Mouse (Mus musculus): ENCODE measurements around the gene Pdcl. TPM values are rescaled to one million over a fixed set of nuclear protein-coding genes. Genes with fewer than 3 reads are reported as not detected.

Pdcl gene
- total RNA-seq (2021) = 10 to 100 TPM; 28.7 to 32.9 TPM
- long read RNA-seq, experiment 1, transcript Pdcl-201 (4 exons, 2,858 nt) = major isoform, 20 of 31 reads
- long read RNA-seq, experiment 1, partial matches to known transcripts = 1 of 31 reads
- long read RNA-seq, experiment 1, other reads (novel, unspliced or antisense) = 6 of 31 reads
- long read RNA-seq, experiment 2, transcript Pdcl-201 (4 exons, 2,858 nt) = major isoform, 31 of 35 reads
- long read RNA-seq, experiment 2, partial matches to known transcripts = 2 of 35 reads
- long read RNA-seq, experiment 2, other reads (novel, unspliced or antisense) = 2 of 35 reads

DNA sequence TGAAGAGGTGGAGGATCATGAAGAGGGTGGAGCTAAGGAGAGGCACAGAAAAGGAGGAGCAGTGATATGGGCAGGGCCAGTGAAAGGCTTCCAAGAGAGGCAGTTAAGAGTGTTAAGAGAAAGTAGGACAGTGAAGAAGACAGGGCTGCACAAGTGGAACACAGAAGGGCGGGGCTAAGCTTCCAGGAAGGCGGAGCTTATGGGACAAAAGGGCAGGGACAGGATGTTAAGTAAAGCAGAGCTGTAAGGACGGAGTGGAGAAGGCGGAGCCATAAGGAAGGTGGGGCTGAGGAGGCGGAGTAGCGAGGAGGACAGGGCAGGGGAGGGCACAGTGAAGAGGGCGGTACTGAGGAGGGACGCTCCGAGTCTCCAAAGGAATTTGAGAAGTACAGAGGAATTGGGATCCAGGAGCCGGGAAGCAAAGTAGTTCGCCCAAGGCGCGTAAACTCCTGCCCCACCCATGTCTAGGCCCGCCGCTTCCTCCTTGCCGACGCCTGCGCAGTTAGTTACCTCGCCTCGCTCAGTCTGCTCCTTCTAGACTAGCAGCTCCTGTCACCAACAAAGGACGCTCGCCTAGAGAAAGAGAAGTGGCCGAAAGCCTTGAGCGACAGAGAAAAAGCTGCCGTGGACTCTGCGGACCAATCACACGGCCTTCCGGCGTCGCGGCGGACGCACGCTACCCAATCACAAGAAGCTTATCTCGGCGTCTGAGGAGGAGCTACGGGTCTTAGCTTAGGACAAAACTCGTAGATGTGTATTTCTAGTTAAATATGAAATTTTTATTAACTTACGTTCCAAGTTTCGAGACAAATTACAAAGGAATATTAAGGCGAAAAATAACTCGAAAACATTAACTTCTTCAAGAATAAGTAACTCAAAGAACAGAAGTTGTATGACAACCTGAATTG, at the start of gene Pdcl:
TSS of gene Pdcl (minus strand) at position 700 of the 908 bp plus-strand sequence.
- DNase-seq (ENCODE audit: low spot score in 2 of 2) = peak; percentile 86 to 92

DNA sequence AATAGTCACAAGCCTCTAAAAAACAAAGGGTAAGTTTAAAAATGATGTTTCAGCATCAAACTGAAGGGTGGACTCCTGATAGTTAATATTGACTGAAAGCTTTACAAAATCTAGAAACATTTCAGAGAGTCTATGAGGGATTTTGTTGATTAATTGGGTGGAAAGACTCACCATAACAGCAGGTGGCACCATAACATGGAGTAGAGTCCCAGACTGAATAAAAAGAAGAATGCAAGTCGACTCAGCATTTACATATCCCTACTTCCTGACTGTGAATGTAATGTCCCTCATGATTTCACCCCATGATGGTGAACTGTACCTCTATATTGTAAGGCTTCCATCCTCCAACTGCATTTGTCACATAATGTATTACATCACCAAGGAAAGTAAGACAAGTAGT, 36.4 kb upstream of the Pdcl start:
- no peak for DNase-seq (ENCODE audit: low spot score in 2 of 2)

DNA sequence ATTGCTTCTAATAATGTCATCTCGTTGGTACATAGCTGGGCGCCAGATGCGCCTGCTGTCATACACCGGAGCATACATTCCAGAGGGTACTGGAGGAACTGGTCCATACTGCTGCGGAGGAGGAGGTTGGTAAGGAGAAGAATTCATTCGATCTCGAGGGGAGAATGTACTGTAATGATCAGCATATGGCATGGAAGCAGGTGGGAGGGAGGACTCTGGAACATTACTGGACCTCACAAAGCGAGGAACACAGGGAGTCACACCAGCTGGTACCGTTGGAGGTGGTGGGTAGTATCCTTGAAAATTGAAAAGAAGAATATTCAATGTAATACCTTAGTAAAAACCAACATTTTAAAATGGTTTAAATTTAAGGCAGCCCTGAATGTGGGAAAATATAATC, 23.8 kb upstream of the Pdcl start:
- DNase-seq (ENCODE audit: low spot score in 2 of 2) = peak in 1 of 2 experiments; percentile 37

DNA sequence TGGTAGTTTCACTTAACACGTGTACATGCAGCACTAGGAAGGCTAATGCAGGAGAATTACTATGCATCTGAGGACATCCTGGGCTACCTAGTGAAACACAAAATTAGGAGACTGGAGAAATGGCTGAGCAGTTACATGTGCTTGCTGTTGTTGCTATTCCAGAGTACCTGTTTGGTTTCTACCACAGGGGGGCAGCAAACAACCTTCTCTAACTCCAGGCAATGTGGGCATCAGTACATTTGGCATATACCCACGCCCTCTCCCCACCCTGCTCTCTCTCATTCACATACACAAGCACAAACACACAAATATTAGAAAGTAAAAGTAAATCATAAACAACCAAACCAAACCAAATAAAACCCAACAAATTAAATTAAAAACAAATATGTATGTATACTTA, 21.1 kb upstream of the Pdcl start:
- DNase-seq (ENCODE audit: low spot score in 2 of 2) = peak; percentile 32 to 71

DNA sequence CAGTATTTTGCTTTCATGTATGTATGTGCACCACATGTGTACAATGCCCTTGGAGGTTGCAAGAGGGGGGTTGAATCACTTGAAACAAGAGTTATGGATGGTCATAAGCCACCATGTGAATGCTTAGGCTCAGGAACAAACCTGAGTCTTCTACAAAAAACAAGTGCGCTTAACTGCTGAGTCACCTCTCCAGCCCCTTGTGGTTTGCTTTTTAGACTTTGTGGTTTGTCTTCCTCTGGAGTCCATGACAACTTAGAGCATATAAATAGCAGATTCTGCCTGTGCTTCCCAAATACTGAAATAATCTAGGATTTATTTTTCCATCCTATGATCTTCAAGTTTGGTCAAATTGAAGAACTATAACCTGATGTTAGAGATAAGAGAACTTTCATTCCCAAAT, 16.9 kb upstream of the Pdcl start:
- no peak for DNase-seq (ENCODE audit: low spot score in 2 of 2)

DNA sequence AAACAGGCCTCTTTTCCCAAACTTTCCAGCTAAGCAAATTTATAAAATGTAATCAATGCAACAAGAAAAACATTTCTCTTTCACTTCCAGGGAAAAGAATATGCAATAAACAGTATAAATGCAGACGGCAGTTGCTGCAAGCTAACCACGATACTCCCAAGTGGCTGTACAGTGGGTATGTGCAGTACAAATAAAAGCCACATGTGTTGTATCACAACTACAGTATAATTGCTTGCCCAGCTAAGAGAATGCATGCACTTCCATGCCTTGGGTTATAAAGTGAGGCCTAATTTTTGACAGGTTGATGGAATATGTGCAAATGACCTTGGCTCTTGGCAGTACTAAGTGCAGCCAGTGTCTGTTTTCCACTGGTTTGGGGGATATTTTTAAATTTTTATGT, 11.5 kb upstream of the Pdcl start:
- no peak for DNase-seq (ENCODE audit: low spot score in 2 of 2)

DNA sequence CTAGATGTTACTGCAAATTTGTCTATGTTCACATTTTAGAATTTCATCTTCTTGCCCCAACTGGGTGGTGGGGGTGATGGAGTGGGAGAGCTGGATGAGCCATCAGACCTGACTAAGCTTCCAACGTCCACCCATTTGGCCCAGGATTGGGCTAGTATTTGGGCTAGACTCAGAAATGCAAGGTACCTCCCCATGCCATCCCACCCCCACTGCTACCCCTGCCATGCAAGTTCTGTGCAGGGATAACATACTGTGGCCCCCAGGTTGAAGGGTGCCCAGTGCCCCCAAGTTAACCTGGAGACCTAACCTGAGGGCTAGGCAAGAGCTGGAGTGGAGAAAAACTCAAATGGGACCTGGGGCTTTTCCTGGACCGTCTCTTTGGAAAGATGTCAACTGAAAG, 776 bp upstream of the Pdcl start:
- no peak for DNase-seq (ENCODE audit: low spot score in 2 of 2)

DNA sequence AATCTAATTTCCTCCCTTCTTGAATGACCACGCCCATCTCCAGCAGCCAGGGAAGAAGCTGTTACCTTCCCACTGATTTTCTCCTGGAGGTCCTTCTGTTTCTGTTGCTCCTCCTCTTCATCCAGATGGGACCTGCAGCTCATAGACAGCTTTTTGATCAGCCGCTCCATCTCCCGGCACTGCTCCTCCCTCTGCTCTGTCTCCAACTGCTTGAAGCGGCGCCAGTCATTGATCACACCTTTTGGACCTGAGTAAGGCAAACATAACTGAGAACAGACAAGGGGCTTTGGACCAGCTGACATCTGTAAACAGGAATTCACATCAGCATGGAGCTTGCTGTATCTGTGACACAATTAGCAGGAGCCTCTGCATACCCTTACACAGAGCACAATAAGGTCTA, 3.6 kb downstream of the Pdcl start:
- DNase-seq (ENCODE audit: low spot score in 2 of 2) = no peak

DNA sequence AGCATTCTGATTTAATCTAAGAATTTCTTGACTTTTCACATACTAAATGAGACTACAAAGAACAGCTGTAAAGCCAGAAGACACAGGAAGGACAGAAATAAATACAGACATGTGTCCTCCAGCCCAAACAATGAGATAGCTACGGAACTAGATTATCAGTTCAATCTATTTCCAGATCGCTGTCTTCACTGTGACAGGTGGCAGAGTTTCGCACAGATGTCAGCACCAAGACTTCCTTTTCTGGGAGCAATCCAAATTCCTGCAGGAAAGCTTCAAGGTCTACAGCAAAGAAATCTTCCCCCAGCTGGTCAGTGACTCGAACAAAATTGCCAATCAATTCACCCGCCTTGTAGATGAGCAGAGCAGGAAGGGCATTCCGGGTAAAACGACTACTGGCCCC, 7.5 kb downstream of the Pdcl start:
- peak in 1 of 2 experiments; percentile 16 for DNase-seq (ENCODE audit: low spot score in 2 of 2)

DNA sequence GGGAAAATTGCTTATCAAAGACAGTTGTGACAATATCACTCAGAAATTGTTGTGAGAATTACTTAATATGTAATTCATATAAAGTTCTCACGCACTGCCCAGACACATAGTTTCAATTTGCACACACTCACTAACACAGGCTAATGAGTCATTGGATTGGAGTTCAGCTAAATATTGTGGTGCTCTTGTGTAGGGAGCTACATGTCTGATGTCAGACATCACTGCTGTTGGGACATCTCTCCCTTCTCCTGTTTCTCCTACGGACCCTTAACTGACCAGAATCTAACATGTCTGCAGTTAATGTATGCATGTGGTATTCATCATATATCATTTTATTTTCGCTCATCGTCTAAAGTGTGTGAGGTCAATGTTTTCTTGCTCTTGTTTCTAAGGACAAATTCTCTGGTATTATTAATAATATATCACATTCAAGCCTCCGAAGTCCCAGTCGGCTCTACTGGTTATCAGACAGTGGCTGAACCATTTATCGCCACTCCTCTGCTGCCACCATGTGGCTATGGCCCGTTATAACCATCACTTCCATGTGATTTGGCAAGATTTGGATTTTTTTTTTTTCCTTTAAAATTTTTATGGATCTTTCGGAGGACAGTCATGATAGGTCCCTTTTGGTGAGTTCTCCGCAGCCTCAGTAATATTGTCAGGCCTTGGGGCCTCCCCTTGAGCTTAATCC, 20.5 kb downstream of the Pdcl start:
- peak; percentile 32 to 75 for DNase-seq (ENCODE audit: low spot score in 2 of 2)

DNA sequence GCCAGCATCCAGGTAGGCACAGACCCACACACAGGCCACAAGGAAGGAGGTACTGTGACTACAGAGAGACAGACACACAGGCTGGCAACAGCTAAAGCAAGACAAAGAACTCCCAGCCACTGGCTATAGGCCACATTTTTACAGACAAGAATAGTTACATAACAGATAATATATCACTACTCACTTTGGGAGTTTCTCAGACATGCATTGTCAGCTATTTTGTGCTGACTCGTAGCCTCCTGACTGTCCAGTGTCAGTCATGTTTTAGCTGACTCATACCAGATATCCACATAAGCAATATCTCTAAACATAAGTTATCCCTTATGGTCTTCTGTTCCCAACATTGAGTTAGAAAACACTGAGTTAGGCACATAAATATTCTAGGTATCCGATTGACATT, 25.8 kb downstream of the Pdcl start:
- no peak for DNase-seq (ENCODE audit: low spot score in 2 of 2)

DNA sequence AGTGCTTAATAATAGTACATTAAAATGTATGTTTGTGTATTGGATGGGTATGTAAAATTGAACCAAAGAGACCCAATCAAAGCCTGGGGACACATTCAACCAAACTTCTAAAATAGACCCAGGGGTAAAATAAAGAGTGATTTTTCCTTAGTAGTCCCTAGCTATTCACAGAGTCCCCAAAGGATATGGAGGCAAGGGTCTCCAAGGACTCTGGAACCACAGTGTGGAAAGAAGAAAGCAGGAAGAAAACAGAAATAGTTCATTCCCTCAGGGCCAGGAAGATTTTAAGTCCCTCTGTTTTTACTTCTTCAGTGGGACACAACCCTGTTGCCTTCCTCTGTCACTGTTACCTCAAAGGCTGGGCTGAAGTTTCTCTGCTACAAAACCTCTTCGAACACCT, 32.9 kb downstream of the Pdcl start, which contains the start of gene Olfr368:
TSS of gene Olfr368 (plus strand) at position 301 of the 400 bp plus-strand sequence.
- DNase-seq (ENCODE audit: low spot score in 2 of 2) = no peak

Other genes starting within 250 kb of the Pdcl start
- not detected for gene Olfr362, start 241.4 kb downstream of the Pdcl start, total RNA-seq (2021)
- not detected for gene Olfr364-ps1, start 220.0 kb downstream of the Pdcl start, total RNA-seq (2021)
- gene Olfr365, start 171.1 kb downstream of the Pdcl start, total RNA-seq (2021) = under 1 TPM in 1 of 2 experiments, not detected in 1; 0.07 TPM
- not detected for gene Olfr366, start 147.8 kb downstream of the Pdcl start, total RNA-seq (2021)
- not detected for gene Olfr368, start 32.8 kb downstream of the Pdcl start, total RNA-seq (2021)
- 10 to 100 TPM; 82.3 to 87.9 TPM for gene Rc3h2, start 63.6 kb upstream of the Pdcl start, total RNA-seq (2021)
- 1 to 10 TPM; 8.6 to 8.9 TPM for gene Zbtb26, start 83.8 kb upstream of the Pdcl start, total RNA-seq (2021)
- 10 to 100 TPM; 13.2 to 14.5 TPM for gene Zbtb6, start 83.8 kb upstream of the Pdcl start, total RNA-seq (2021)
- 10 to 100 TPM; 84.8 to 91.7 TPM for gene Rabgap1, start 83.9 kb upstream of the Pdcl start, total RNA-seq (2021)
- 1 to 10 TPM; 3.4 to 4.9 TPM for gene Gpr21, start 157.0 kb upstream of the Pdcl start, total RNA-seq (2021)